Mouse (Mus musculus) forebrain, embryonic 16.5 days (tissue): Measurements from ENCODE around the gene Skint9. TPM values are rescaled to one million over a fixed set of nuclear protein-coding genes. Genes with fewer than 3 reads are reported as not detected.
"Not testable (repeated sequence)": the region's sequence is repeated elsewhere in the genome, so short reads cannot be mapped to it uniquely, and the experiment has no call there.

ENCODE experiments used
- ATAC-seq: fragments of 200-750 bp; cut with Nextera tagmentation; 2 replicates; pipeline ENCODE4 v1.8.0; 2017; ENCODE audit warnings: mild to moderate bottlenecking, moderate library complexity
- H3K27ac ChIP-seq: fragments of 300-500 bp; sonication (generic); 2 replicates; pipeline ENCODE4 v1.5.1; 2014; ENCODE audit warnings: low read length, control low read depth
- H3K27me3 ChIP-seq: fragments of 300-500 bp; sonication (generic); replicated peaks from 2 replicates; pipeline ENCODE4 v1.6.1; 2014; ENCODE audit warnings: low read length; ENCODE audit not compliant: control insufficient read depth, insufficient read depth
- H3K36me3 ChIP-seq: fragments of 300-500 bp; sonication (generic); 2 replicates; pipeline ENCODE4 v1.6.1; 2014; ENCODE audit not compliant: control insufficient read depth, insufficient read depth
- H3K4me1 ChIP-seq: fragments of 300-500 bp; sonication (generic); replicated peaks from 2 replicates; pipeline ENCODE4 v1.6.1; 2014; ENCODE audit warnings: low read length; ENCODE audit not compliant: control insufficient read depth, insufficient read depth
- H3K4me2 ChIP-seq: fragments of 300-500 bp; sonication (generic); 2 replicates; pipeline ENCODE4 v1.6.1; 2014; ENCODE audit warnings: mild to moderate bottlenecking, low read length, control low read depth
- H3K4me3 ChIP-seq: fragments of 300-500 bp; sonication (generic); replicated peaks from 2 replicates; pipeline ENCODE4 v1.5.1; 2014; ENCODE audit warnings: mild to moderate bottlenecking, low read length, control low read depth
- H3K9ac ChIP-seq: fragments of 300-500 bp; sonication (generic); replicated peaks from 2 replicates; pipeline ENCODE4 v1.6.1; 2014; ENCODE audit warnings: low read depth, low read length, control low read depth
- H3K9me3 ChIP-seq: fragments of 300-500 bp; sonication (generic); 2 replicates; pipeline ENCODE4 v1.6.1; 2016; ENCODE audit warnings: low read length; ENCODE audit not compliant: control insufficient read depth
- WGBS: fragments of 180-500 bp; shearing (Covaris S2); extraction: QIAGEN DNeasy Blood & Tissue Kit; methylation state at CpG from one replicate; pipeline ENCODE4 v1.1.7; 2014; 5-methylcytosine and 5-hydroxymethylcytosine counted together
- polyA plus RNA-seq: library from polyadenylated mRNA; unstranded; fragments of >200 nt; fragmentation: Nextera tagmentation; extraction: Ambion mirVana; gene quantifications from 2 replicates; pipeline ENCODE4 v1.2.1, GENCODE M21; 2015

Gene Skint9
- polyA plus RNA-seq = not detected in 2 replicates

DNA sequence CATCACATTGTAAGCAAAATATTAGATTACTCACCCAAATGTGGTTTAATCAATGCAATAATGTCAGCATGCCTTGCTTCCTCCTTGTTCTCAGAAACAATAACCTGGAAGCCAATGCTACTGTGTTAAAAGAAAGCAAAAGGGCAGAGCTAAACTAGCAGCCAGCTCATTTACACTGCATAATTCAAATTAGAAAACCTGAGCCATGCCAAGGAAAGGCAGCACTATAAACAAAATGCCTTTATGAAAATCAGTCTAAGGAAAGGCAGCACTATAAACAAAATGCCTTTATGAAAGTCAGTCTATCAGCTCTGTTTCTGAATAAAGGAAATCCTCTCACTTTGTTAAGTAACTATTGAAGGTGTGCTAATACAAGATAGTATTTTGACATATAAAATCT lies at the start of gene Skint9:
TSS of gene Skint9 (minus strand) at position 101 of the 400 bp plus-strand sequence.
- no peak within 1 kb of the TSS for H3K9ac ChIP-seq
- no peaks in the 10 kb centered on the region for H3K27me3 ChIP-seq
- H3K4me1 ChIP-seq = no peaks in the 10 kb centered on the region

DNA sequence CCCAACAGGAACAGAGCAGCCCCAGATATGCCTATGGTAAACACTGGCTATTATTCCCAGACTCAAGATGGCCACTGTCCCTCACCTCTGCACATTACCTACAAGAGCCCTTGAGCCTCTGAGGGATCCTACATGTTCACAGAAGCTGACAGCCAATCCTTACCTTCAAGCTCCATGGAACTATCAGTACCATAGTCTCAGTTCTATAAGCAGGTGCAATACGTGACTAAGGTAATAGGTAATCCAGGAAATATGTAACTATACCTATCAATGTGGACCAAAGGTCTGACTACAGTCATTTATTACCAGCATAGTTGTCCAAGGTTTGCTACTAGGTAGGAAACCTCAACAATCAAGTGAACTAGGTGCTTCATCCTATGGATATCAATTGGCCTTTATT lies 1.1 kb downstream of the Skint9 start:
- ATAC-seq = no peak

More for the DNA sequence above, at the start of gene Skint9:
- Histone ChIP-seq H3K36me3 (no peaks in the 10 kb centered on the region), H3K27ac (no peak within 1 kb of the TSS), H3K9me3 (peaks cover 10% of the 10 kb centered on the region), H3K4me3 (no peak within 1 kb of the TSS), H3K4me2 (no peak within 1 kb of the TSS)
- ATAC-seq = no peak

DNA sequence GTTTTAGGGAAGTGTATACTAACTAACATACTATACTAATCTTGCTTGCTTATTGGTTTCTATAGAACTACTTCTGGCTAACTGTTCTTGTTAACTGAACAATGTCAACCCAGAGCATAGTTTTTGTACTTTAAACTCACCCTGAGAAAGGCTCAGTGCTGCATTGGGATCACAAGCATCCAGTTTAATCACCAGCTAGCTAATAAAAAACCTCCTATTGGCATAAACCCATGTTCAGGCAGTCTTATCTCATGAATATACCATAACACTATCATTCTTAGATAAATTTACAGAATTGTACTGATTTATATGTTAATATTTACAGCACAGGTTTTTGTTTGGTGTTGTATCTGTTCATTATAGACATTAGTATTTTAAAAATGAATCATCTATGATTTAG lies 1.6 kb downstream of the Skint9 start:
- no peak overlapping the region for H3K4me3 ChIP-seq
- no peak overlapping the region for H3K27ac ChIP-seq
- ATAC-seq = no peak
- peaks cover 8% of the 10 kb centered on the region for H3K9me3 ChIP-seq
- H3K36me3 ChIP-seq = no peaks in the 10 kb centered on the region
- no peak overlapping the region for H3K9ac ChIP-seq
- H3K27me3 ChIP-seq = no peaks in the 10 kb centered on the region
- no peak overlapping the region for H3K4me2 ChIP-seq
- H3K4me1 ChIP-seq = no peaks in the 10 kb centered on the region

More for the DNA sequence above, 1.1 kb downstream of the Skint9 start:
- H3K9me3 ChIP-seq = peaks cover 12% of the 10 kb centered on the region
- no peak overlapping the region for H3K4me3 ChIP-seq
- no peaks in the 10 kb centered on the region for H3K27me3 ChIP-seq
- no peak overlapping the region for H3K9ac ChIP-seq
- H3K27ac ChIP-seq = no peak overlapping the region
- H3K4me1 ChIP-seq = no peaks in the 10 kb centered on the region
- WGBS = 63% methylated on average over 1 of the region's 1 CpGs
- no peak overlapping the region for H3K4me2 ChIP-seq
- no peaks in the 10 kb centered on the region for H3K36me3 ChIP-seq

DNA sequence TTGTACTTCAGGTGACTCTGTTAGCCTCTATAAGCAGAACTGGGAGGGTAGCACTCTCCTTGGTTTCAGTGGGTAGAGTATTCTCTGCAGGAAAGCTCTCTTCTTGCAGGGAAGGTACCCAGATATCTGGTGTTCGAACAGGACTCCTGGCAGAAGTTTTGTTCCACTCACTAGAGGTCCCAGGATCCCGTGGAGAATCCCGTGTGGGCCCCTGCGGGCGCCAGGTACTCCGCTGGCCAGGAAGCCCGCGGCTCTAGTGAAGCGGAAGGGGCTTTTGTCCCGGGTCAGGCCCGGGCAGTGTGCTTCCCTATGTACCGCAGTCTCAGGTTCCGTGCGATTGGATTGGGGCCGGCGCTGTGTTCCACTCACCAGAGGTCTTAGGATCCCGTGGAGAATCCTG lies 84.7 kb downstream of the Skint9 start:
- not testable (repeated sequence) for ATAC-seq, H3K4me3 ChIP-seq, H3K9ac ChIP-seq, H3K9me3 ChIP-seq, H3K4me2 ChIP-seq, H3K4me1 ChIP-seq, H3K27ac ChIP-seq, H3K36me3 ChIP-seq, H3K27me3 ChIP-seq
- 91% methylated on average over 16 of the region's 17 CpGs for WGBS

Other genes with a start within 250 kb of the Skint9 start
- gene Skint3, start 201.7 kb downstream of the Skint9 start, polyA plus RNA-seq = not detected in 2 replicates
- gene Skint2, start 123.2 kb upstream of the Skint9 start, polyA plus RNA-seq = not detected in 2 replicates